Mouse (Mus musculus): ENCODE measurements around the gene Timm13. TPM values are rescaled to one million over a fixed set of nuclear protein-coding genes. Genes with fewer than 3 reads are reported as not detected.

Gene Timm13
- polyA plus RNA-seq, 1 experiment from 2014 or later, result 233 TPM

DNA sequence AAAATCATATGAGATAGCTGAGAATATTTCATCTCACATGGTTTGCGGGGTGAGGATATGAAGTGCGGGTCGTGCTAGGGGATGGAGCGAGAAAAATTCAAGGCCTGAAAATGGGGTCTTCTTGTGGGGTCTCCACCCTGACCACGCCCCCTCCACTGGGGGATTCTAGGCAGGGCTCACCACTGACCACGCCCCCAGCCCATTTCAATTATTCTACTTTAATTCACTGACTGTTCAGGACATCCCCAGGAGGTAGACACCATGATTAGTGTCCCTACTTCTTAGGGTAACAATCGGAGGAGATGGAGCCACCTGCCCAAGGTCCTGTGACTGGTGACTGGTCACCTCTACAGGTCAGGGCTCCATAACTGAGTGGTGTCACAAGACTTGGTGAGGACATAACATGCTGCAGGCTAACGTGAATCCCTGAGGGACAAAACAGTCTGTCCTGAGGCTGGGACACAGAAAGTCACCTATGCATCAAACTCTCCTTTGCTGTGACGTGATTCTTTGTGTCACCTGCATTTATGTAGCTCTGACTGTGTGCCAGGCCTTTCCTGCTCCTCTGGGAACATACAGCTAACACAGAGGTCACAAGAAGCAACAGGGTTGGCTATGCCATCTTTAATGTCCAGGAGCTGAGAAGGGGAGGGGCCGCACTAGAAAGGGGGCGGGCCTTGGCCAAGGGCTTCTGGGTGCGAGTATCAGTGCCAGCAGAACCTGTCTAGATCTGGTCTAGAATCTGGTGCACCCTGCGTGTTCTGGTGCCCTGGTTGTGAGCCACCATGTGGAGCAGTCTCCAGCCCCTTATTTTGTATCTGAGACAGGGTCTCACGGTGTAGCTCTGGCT lies 33.6 kb upstream of the Timm13 start:
- Histone ChIP-seq H3K9ac (replicated peaks; ENCODE audit: low read depth) (no peak overlapping the region), H3K4me1 (ENCODE audit: insufficient read depth, low read depth, low read length) (peaks cover 55% of the 10 kb centered on the region), H3K27me3 (replicated peaks; ENCODE audit: insufficient read depth, low read length) (no peaks in the 10 kb centered on the region), H3K36me3 (ENCODE audit: insufficient read depth, low read length) (no peaks in the 10 kb centered on the region), H3K4me3 (ENCODE audit: low read depth, low read length) (no peak overlapping the region), H3K27ac (ENCODE audit: low read length) (no peak overlapping the region), H3K4me2 (replicated peaks; ENCODE audit: low read depth, low read length) (no peak overlapping the region), H3K9me3 (ENCODE audit: low read length) (no peaks in the 10 kb centered on the region)
- TF ChIP-seq EP300 (IDR thresholded peaks at IDR 0.05) (no peak), CTCF (IDR thresholded peaks at IDR 0.05) (no peak)
- 46% methylated on average over 14 of the region's 14 CpGs for WGBS
- ATAC-seq (no peak), DNase-seq (ENCODE audit: low spot score) (peak; percentile 7)

GRCm38 (mm10) chr10:80933421-80933979 lies 32.7 kb upstream of the Timm13 start:
- H3K27ac ChIP-seq (ENCODE audit: low read length), result peak overlapping the region; percentile 63
- 2% methylated on average over 21 of the region's 21 CpGs for WGBS
- H3K36me3 ChIP-seq (ENCODE audit: insufficient read depth, low read length), result no peaks in the 10 kb centered on the region
- H3K9ac ChIP-seq (replicated peaks; ENCODE audit: low read depth), result no peak overlapping the region
- no peaks in the 10 kb centered on the region for H3K9me3 ChIP-seq (ENCODE audit: low read length)
- peaks cover 49% of the 10 kb centered on the region for H3K4me1 ChIP-seq (ENCODE audit: insufficient read depth, low read depth, low read length)
- peak overlapping the region; percentile 88; the same call in 1 of the 2 replicates for H3K4me3 ChIP-seq (ENCODE audit: low read depth, low read length)
- no peak for ATAC-seq
- DNase-seq (ENCODE audit: low spot score), result peak; percentile 78
- no peak; the same call in 1 of the 2 replicates for TF ChIP-seq EP300 (IDR thresholded peaks at IDR 0.05)
- TF ChIP-seq CTCF (IDR thresholded peaks at IDR 0.05), result no peak
- H3K4me2 ChIP-seq (replicated peaks; ENCODE audit: low read depth, low read length), result peak overlapping the region; percentile 81
- no peaks in the 10 kb centered on the region for H3K27me3 ChIP-seq (replicated peaks; ENCODE audit: insufficient read depth, low read length)

DNA sequence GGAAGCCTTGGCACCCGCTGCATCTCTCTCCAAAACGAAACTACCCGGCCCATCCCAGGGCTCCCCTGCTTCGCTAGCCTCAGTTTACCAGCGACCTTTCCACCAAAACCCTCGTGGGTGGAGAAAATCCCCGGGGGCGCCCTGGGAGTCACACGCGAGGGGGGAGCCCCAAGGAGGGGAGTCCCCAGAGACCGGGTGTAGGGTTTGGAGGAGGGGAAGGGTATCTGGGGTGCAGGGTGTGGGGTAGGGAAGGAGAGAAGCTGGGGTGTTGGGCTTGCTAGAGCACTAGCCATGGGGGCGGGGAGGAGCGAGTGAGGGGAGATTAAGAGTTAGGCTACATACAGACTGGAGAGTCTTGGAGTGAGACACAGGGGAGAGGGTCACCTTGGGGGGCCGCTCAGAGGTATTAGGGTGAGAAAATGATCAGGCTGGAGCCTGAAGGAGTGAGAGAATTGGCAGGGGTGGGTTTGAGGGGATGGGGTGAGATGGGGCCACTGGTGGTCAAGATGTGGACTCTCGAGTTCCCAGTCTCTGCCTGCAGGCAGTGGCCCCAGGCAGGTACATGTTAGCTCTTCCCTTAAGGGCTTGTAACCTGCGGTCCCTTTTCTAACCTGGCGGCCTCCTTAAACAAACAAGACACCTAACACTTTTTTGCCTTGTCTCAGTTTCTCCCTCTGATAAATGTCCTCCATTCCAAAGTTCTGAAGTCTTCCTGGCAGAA lies 32.1 kb upstream of the Timm13 start:
- no peak for TF ChIP-seq CTCF (IDR thresholded peaks at IDR 0.05)
- no peak for TF ChIP-seq EP300 (IDR thresholded peaks at IDR 0.05)
- H3K4me1 ChIP-seq (ENCODE audit: insufficient read depth, low read depth, low read length), result peaks cover 44% of the 10 kb centered on the region
- H3K9me3 ChIP-seq (ENCODE audit: low read length), result no peaks in the 10 kb centered on the region
- H3K27ac ChIP-seq (ENCODE audit: low read length), result peak overlapping the region; percentile 63; the same call in 1 of the 2 replicates
- H3K9ac ChIP-seq (replicated peaks; ENCODE audit: low read depth), result peak overlapping the region; percentile 36; the same call in 1 of the 2 replicates
- ATAC-seq (no peak), DNase-seq (ENCODE audit: low spot score) (peak; percentile 44)
- peak overlapping the region; percentile 88 for H3K4me3 ChIP-seq (ENCODE audit: low read depth, low read length)
- peak overlapping the region; percentile 81 for H3K4me2 ChIP-seq (replicated peaks; ENCODE audit: low read depth, low read length)
- no peaks in the 10 kb centered on the region for H3K27me3 ChIP-seq (replicated peaks; ENCODE audit: insufficient read depth, low read length)
- WGBS, result 2% methylated on average over 17 of the region's 17 CpGs
- H3K36me3 ChIP-seq (ENCODE audit: insufficient read depth, low read length), result no peaks in the 10 kb centered on the region

DNA sequence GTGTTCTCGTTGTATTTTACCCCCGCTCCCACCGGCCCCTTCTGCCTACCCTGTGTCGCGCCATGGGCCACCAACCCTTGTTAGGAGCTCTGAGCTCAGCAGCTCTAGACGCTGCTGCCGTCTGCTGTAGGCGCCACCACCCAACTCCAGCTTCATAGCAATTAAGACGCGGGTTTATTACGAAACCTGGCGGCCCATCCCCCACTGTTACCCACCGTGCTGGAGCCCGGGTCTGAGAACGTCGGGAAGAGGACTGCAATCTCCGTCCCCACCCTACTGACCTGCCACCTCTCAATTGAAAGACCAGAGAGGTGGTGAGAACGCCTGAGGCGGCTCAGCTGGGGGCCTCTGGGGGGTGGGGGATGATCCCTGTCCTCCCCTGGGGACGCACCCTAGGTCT lies 31.4 kb upstream of the Timm13 start:
- TF ChIP-seq EP300 (IDR thresholded peaks at IDR 0.05), result no peak
- peak overlapping the region; percentile 34 for H3K27ac ChIP-seq (ENCODE audit: low read length)
- peak overlapping the region; percentile 88 for H3K4me3 ChIP-seq (ENCODE audit: low read depth, low read length)
- WGBS, result 3% methylated on average over 20 of the region's 20 CpGs
- H3K4me2 ChIP-seq (replicated peaks; ENCODE audit: low read depth, low read length), result peak overlapping the region; percentile 81
- H3K27me3 ChIP-seq (replicated peaks; ENCODE audit: insufficient read depth, low read length), result no peaks in the 10 kb centered on the region
- no peaks in the 10 kb centered on the region for H3K9me3 ChIP-seq (ENCODE audit: low read length)
- ATAC-seq, result no peak
- no peaks in the 10 kb centered on the region for H3K36me3 ChIP-seq (ENCODE audit: insufficient read depth, low read length)
- peak overlapping the region; percentile 36; the same call in 1 of the 2 replicates for H3K9ac ChIP-seq (replicated peaks; ENCODE audit: low read depth)
- DNase-seq (ENCODE audit: low spot score), result peak; percentile 60
- H3K4me1 ChIP-seq (ENCODE audit: insufficient read depth, low read depth, low read length), result peaks cover 37% of the 10 kb centered on the region

GRCm38 (mm10) chr10:80931695-80932094 lies 30.9 kb upstream of the Timm13 start:
- Histone ChIP-seq H3K4me2 (replicated peaks; ENCODE audit: low read depth, low read length) (peak overlapping the region; percentile 81), H3K4me1 (ENCODE audit: insufficient read depth, low read depth, low read length) (peaks cover 32% of the 10 kb centered on the region), H3K4me3 (ENCODE audit: low read depth, low read length) (peak overlapping the region; percentile 88), H3K9me3 (ENCODE audit: low read length) (no peaks in the 10 kb centered on the region), H3K36me3 (ENCODE audit: insufficient read depth, low read length) (no peaks in the 10 kb centered on the region), H3K27me3 (replicated peaks; ENCODE audit: insufficient read depth, low read length) (no peaks in the 10 kb centered on the region), H3K9ac (replicated peaks; ENCODE audit: low read depth) (peak overlapping the region; percentile 86), H3K27ac (ENCODE audit: low read length) (no peak overlapping the region)
- peak; percentile 8 for DNase-seq (ENCODE audit: low spot score)
- 5% methylated on average over 25 of the region's 26 CpGs for WGBS
- no peak for ATAC-seq
- no peak for TF ChIP-seq CTCF (IDR thresholded peaks at IDR 0.05)
- no peak for TF ChIP-seq EP300 (IDR thresholded peaks at IDR 0.05)

- Histone ChIP-seq H3K27ac (ENCODE audit: low read length) (0 out of 2 replicates have a peak overlapping the region, but pooled peaks have one; percentile 43), H3K4me1 (ENCODE audit: insufficient read depth, low read depth, low read length) (peaks cover 28% of the 10 kb centered on the region), H3K36me3 (ENCODE audit: insufficient read depth, low read length) (no peaks in the 10 kb centered on the region), H3K9me3 (ENCODE audit: low read length) (no peaks in the 10 kb centered on the region), H3K27me3 (replicated peaks; ENCODE audit: insufficient read depth, low read length) (no peaks in the 10 kb centered on the region), H3K4me3 (ENCODE audit: low read depth, low read length) (peak overlapping the region; percentile 88), H3K9ac (replicated peaks; ENCODE audit: low read depth) (peak overlapping the region; percentile 86), H3K4me2 (replicated peaks; ENCODE audit: low read depth, low read length) (peak overlapping the region; percentile 81)
- 11% methylated on average over 11 of the region's 14 CpGs for WGBS
- ATAC-seq (no peak), DNase-seq (ENCODE audit: low spot score) (peak; percentile 12)
- TF ChIP-seq CTCF (IDR thresholded peaks at IDR 0.05) (no peak), EP300 (IDR thresholded peaks at IDR 0.05) (no peak)
These were observed 30.4 kb upstream of the Timm13 start for GRCm38 (mm10) chr10:80931153-80931671.

All from lung, postnatal 0 days (tissue).